Mouse (Mus musculus) testis, adult 2 months (tissue): Measurements from ENCODE around the gene 1110032A03Rik. TPM values are rescaled to one million over a fixed set of nuclear protein-coding genes. Genes with fewer than 3 reads are reported as not detected.

Source experiments
- H3K27ac ChIP-seq: fragments of 200-500 bp; 2 replicates; pipeline ENCODE4 v1.5.1; 2012; ENCODE audit warnings: low read depth, low read length; ENCODE audit not compliant: control insufficient read depth, insufficient read depth
- H3K27me3 ChIP-seq: fragments of 200-500 bp; 2 replicates; pipeline ENCODE4 v1.6.1; 2012; ENCODE audit warnings: mild to moderate bottlenecking, low read length, moderate library complexity; ENCODE audit not compliant: control insufficient read depth, insufficient read depth
- H3K36me3 ChIP-seq: fragments of 200-500 bp; 2 replicates; pipeline ENCODE4 v1.6.1; 2012; ENCODE audit warnings: mild to moderate bottlenecking, low read length; ENCODE audit not compliant: control insufficient read depth, insufficient read depth
- H3K4me1 ChIP-seq: fragments of 200-500 bp; 2 replicates; pipeline ENCODE4 v1.6.1; 2012; ENCODE audit warnings: low read length; ENCODE audit not compliant: control insufficient read depth, insufficient read depth
- H3K4me3 ChIP-seq: fragments of 200-500 bp; 2 replicates; pipeline ENCODE4 v1.5.1; 2012; ENCODE audit warnings: low read depth, mild to moderate bottlenecking, low read length, moderate library complexity, mixed read lengths; ENCODE audit not compliant: control insufficient read depth
- CTCF ChIP-seq: fragments of 200-500 bp; IDR thresholded peaks from 2 replicates; pipeline ENCODE4 v1.5.1; 2012; ENCODE audit warnings: low read depth, mild to moderate bottlenecking, inconsistent platforms, low read length, moderate library complexity; ENCODE audit not compliant: control insufficient read depth, insufficient read depth, insufficient replicate concordance
- POLR2A ChIP-seq: fragments of 200-500 bp; IDR thresholded peaks from 2 replicates; pipeline ENCODE4 v1.6.1; 2012; ENCODE audit warnings: low read depth, mild to moderate bottlenecking, inconsistent platforms, low read length, moderate library complexity; ENCODE audit not compliant: control insufficient read depth
- polyA plus RNA-seq: library from polyadenylated mRNA; depleted of rRNA; stranded (reverse); fragments of >200 nt; gene quantifications from 2 replicates; pipeline ENCODE4 v1.2.3, GENCODE M21; 2012

1110032A03Rik gene
- polyA plus RNA-seq, 1 experiment, result 684 TPM

- H3K27ac ChIP-seq, result no peak overlapping the region
- no peak overlapping the region for H3K4me3 ChIP-seq
- no peaks in the 10 kb centered on the region for H3K27me3 ChIP-seq
- TF ChIP-seq CTCF (no peak), POLR2A (no peak)
- no peaks in the 10 kb centered on the region for H3K4me1 ChIP-seq
- H3K36me3 ChIP-seq, result no peaks in the 10 kb centered on the region
Observed at GRCm38 (mm10) chr9:50798368-50798767, 23.0 kb upstream of the 1110032A03Rik start.

DNA sequence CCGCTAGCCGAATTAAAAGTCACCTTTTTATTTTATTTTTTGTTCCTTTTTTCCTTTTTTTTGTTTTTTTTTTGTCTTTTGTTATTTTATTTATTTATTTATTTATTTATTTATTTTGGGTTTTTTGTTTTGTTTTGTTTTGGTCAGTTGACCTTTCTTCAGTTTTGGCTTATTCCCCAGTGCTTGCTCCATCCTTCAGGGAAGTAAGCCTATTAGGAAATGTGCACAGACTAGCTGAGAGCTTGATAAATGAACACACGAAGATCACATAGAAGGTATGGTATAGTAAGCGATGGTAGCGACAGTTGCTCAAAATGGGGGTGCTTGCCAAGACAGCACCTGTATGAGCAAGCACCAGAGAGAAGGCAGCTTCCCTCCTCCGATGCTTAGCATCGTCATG lies 22.3 kb upstream of the 1110032A03Rik start:
- Histone ChIP-seq H3K36me3 (no peaks in the 10 kb centered on the region), H3K4me1 (no peaks in the 10 kb centered on the region), H3K4me3 (no peak overlapping the region), H3K27me3 (no peaks in the 10 kb centered on the region), H3K27ac (no peak overlapping the region)
- TF ChIP-seq POLR2A, result no peak
- TF ChIP-seq CTCF, result no peak

GRCm38 (mm10) chr9:50796776-50797175 lies 21.5 kb upstream of the 1110032A03Rik start:
- Histone ChIP-seq H3K4me3 (no peak overlapping the region), H3K36me3 (peaks cover 2% of the 10 kb centered on the region)
- TF ChIP-seq CTCF, result no peak

DNA sequence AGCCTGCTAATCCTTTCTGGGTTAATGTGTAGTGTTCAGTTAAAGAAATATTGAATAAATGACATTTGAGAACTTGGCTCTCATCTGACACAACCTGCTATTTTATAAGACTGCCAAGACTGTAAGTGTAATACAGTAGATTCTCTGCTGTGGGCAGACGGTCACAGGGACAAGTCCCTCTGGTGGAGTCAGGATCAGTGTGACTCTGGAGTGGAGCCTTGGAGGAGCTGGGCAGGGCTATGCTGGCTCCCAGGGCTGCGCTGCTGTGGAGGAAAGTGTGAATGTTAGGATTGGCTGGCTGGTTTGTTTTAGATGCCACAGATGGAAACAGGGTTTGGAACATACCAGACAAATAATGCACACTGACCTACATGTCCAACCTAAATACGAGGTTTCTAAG lies 19.9 kb upstream of the 1110032A03Rik start:
- Histone ChIP-seq H3K4me3 (no peak overlapping the region), H3K4me1 (no peaks in the 10 kb centered on the region), H3K27ac (no peak overlapping the region), H3K36me3 (peaks cover 2% of the 10 kb centered on the region), H3K27me3 (no peaks in the 10 kb centered on the region)
- TF ChIP-seq CTCF (no peak), POLR2A (no peak)

More at GRCm38 (mm10) chr9:50796776-50797175, 21.5 kb upstream of the 1110032A03Rik start:
- Histone ChIP-seq H3K27ac (no peak overlapping the region), H3K4me1 (no peaks in the 10 kb centered on the region), H3K27me3 (no peaks in the 10 kb centered on the region)

GRCm38 (mm10) chr9:50782155-50782554 lies 6.8 kb upstream of the 1110032A03Rik start:
- Histone ChIP-seq H3K4me3 (no peak overlapping the region), H3K4me1 (no peaks in the 10 kb centered on the region), H3K36me3 (peaks cover 1% of the 10 kb centered on the region), H3K27ac (no peak overlapping the region), H3K27me3 (no peaks in the 10 kb centered on the region)
- no peak for TF ChIP-seq POLR2A
- TF ChIP-seq CTCF, result peak; percentile 38; the same call in 1 of the 2 replicates

- H3K27me3 ChIP-seq, result no peaks in the 10 kb centered on the region
- H3K27ac ChIP-seq, result no peak overlapping the region
- 0 out of 2 replicates have a peak, but pooled peaks cover 2% of the 10 kb centered on the region for H3K4me1 ChIP-seq
- TF ChIP-seq CTCF, result no peak
- no peak for TF ChIP-seq POLR2A
- H3K4me3 ChIP-seq, result peak overlapping the region; percentile 93
- H3K36me3 ChIP-seq, result peaks cover 1% of the 10 kb centered on the region; the same call in 1 of the 2 replicates
Observed at GRCm38 (mm10) chr9:50776162-50776760, 941 bp upstream of the 1110032A03Rik start.

DNA sequence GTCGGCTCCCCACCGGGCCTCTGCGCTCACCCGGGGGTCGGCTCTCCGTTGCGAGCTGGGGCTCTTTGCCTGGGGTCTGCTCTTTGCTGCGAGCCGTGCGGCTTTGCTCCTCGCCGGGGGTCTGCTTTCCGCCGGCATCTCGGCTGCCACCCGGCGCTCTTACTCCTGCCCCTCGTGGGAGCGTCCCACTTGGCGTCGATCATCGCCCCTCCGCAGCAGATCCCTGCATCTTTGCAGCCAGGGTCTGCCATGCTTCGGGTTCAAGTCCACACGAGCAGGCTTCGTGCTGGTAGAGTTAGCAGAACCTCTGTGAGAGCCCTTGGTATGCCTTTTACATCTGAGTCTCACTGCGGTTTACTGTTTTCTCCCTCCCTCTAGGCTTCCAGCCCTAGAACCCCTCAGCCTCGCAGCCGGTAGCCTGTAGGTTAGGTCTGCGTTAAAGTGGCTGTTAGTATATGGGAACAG lies 374 bp upstream of the 1110032A03Rik start:
- Histone ChIP-seq H3K4me3 (peak overlapping the region; percentile 93), H3K36me3 (peaks cover 2% of the 10 kb centered on the region; the same call in 1 of the 2 replicates), H3K27ac (no peak overlapping the region; the same call in 1 of the 2 replicates), H3K27me3 (no peaks in the 10 kb centered on the region), H3K4me1 (0 out of 2 replicates have a peak, but pooled peaks cover 2% of the 10 kb centered on the region)
- TF ChIP-seq POLR2A (no peak), CTCF (no peak)
